Mouse (Mus musculus): ENCODE measurements at regions not wholly inside any gene's neighbourhood (a gene's known extent, or its start where the extent isn't known, plus 50 kb on each side); places are given as distances from the start of the nearest gene placed in this dataset.

GRCm38 (mm10) chr3:119862194-119862957 lies 78.1 kb upstream of the Ptbp2 start:
- no peak for ATAC-seq (replicated peaks; ENCODE audit: insufficient number of reproducible peaks, low FRiP score, low TSS enrichment, low read depth)
- Histone ChIP-seq H3K27ac (replicated peaks; ENCODE audit: low read depth, low read length) (no peak overlapping the region), H3K27me3 (ENCODE audit: control insufficient read depth, insufficient read depth, low read length) (no peaks in the 10 kb centered on the region), H3K9ac (replicated peaks; ENCODE audit: low read length) (no peak overlapping the region), H3K4me1 (ENCODE audit: control insufficient read depth, insufficient read depth, low read length) (no peaks in the 10 kb centered on the region), H3K9me3 (replicated peaks; ENCODE audit: control insufficient read depth, low read length) (no peaks in the 10 kb centered on the region), H3K4me3 (ENCODE audit: low read depth, low read length) (no peak overlapping the region), H3K4me2 (ENCODE audit: low read depth, low read length) (no peak overlapping the region), H3K36me3 (replicated peaks; ENCODE audit: control insufficient read depth, insufficient read depth, low read depth, low read length) (no peaks in the 10 kb centered on the region)
- 82% methylated on average over 7 of the region's 7 CpGs for WGBS
- DNase-seq (ENCODE audit: low spot score) = peak; percentile 41

All from embryonic facial prominence, embryonic 11.5 days (tissue).